Mouse (Mus musculus) kidney, postnatal 4 days (tissue): ENCODE results near the gene Lsr.
A peak's percentile ranks its signal among the peaks of the same experiment; 100 is the strongest.
"Not testable (repeated sequence)": the region's sequence is repeated elsewhere in the genome, so short reads cannot be mapped to it uniquely, and the experiment has no call there.

Experiments used
- DNase-seq, 2 experiments: peaks; one replicate each; pipeline ENCODE4 v3.0.0; 2021; ENCODE audit warnings: mixed read lengths in 2 of 2

Gene Lsr

GRCm38 (mm10) chr7:30959786-30960349, 13.4 kb downstream of the Lsr start:
- no peak for DNase-seq

- DNase-seq, result no peak
Measured at GRCm38 (mm10) chr7:30958866-30959487, 14.3 kb downstream of the Lsr start.

GRCm38 (mm10) chr7:30958109-30958865, 15.0 kb downstream of the Lsr start:
- no peak for DNase-seq

- peak; percentile 92 to 95 for DNase-seq
Measured at GRCm38 (mm10) chr7:30957367-30957783, 15.9 kb downstream of the Lsr start.

GRCm38 (mm10) chr7:30956756-30957366, 16.4 kb downstream of the Lsr start, which contains the start of gene Usf2:
Gene Usf2, minus strand, starts transcription at chr7:30956803.
- DNase-seq, result peak; percentile 83 to 91

GRCm38 (mm10) chr7:30956357-30956751, 16.9 kb downstream of the Lsr start:
- peak; percentile 56 to 79 for DNase-seq

GRCm38 (mm10) chr7:30955584-30956356, 17.5 kb downstream of the Lsr start:
- peak; percentile 95 to 96 for DNase-seq

- no peak for DNase-seq
Measured at GRCm38 (mm10) chr7:30954971-30955520, 18.2 kb downstream of the Lsr start.

GRCm38 (mm10) chr7:30954036-30954435, 19.2 kb downstream of the Lsr start:
- DNase-seq, result no peak

- DNase-seq, result no peak
Measured at GRCm38 (mm10) chr7:30953459-30953858, 19.8 kb downstream of the Lsr start.

- no peak for DNase-seq
Measured at GRCm38 (mm10) chr7:30952441-30953265, 20.6 kb downstream of the Lsr start.

GRCm38 (mm10) chr7:30949902-30950301, 23.4 kb downstream of the Lsr start:
- not testable (repeated sequence) for DNase-seq

- DNase-seq, result no peak
Measured at GRCm38 (mm10) chr7:30945876-30946275, 27.4 kb downstream of the Lsr start.

- DNase-seq, result not testable (repeated sequence)
Measured at GRCm38 (mm10) chr7:30945466-30945865, 27.8 kb downstream of the Lsr start.

- DNase-seq, result not testable (repeated sequence)
Measured at GRCm38 (mm10) chr7:30944706-30945105, 28.6 kb downstream of the Lsr start.

- DNase-seq, result no peak
Measured at GRCm38 (mm10) chr7:30943909-30944635, 29.2 kb downstream of the Lsr start, which contains the start of gene Hamp. Gene Hamp, minus strand, starts transcription at chr7:30944032.

- DNase-seq, result not testable (repeated sequence)
Measured at GRCm38 (mm10) chr7:30942365-30942764, 30.9 kb downstream of the Lsr start.

GRCm38 (mm10) chr7:30940070-30940469, 33.2 kb downstream of the Lsr start:
- not testable (repeated sequence) for DNase-seq

GRCm38 (mm10) chr7:30935422-30936099, 37.7 kb downstream of the Lsr start:
- DNase-seq, result not testable (repeated sequence)

- DNase-seq, result not testable (repeated sequence)
Measured at GRCm38 (mm10) chr7:30924581-30924980, 48.7 kb downstream of the Lsr start, which contains the start of gene Hamp2. Gene Hamp2, minus strand, starts transcription at chr7:30924681.
